Mouse (Mus musculus) neural tube, embryonic 15.5 days (tissue): ENCODE data around the gene Smtn. TPM values are rescaled to one million over a fixed set of nuclear protein-coding genes. Genes with fewer than 3 reads are reported as not detected.

Experiments
- ATAC-seq: fragments of 200-750 bp; cut with Nextera tagmentation; 2 replicates; pipeline ENCODE4 v1.8.0; 2017; ENCODE audit warnings: mild to moderate bottlenecking, moderate TSS enrichment, moderate library complexity; ENCODE audit not compliant: low FRiP score
- H3K27ac ChIP-seq: fragments of 300-500 bp; sonication (generic); replicated peaks from 2 replicates; pipeline ENCODE4 v1.5.1; 2015; ENCODE audit warnings: mild to moderate bottlenecking, inconsistent platforms
- H3K27me3 ChIP-seq: fragments of 300-500 bp; sonication (generic); replicated peaks from 2 replicates; pipeline ENCODE4 v1.6.1; 2015; ENCODE audit warnings: inconsistent platforms
- H3K36me3 ChIP-seq: fragments of 300-500 bp; sonication (generic); 2 replicates; pipeline ENCODE4 v1.6.1; 2015; ENCODE audit warnings: inconsistent platforms
- H3K4me1 ChIP-seq: fragments of 300-500 bp; sonication (generic); 2 replicates; pipeline ENCODE4 v1.6.1; 2015; ENCODE audit warnings: inconsistent platforms
- H3K4me2 ChIP-seq: fragments of 300-500 bp; sonication (generic); 2 replicates; pipeline ENCODE4 v1.6.1; 2015; ENCODE audit warnings: inconsistent platforms, mild to moderate bottlenecking, moderate library complexity
- H3K4me3 ChIP-seq: fragments of 300-500 bp; sonication (generic); replicated peaks from 2 replicates; pipeline ENCODE4 v1.5.1; 2015; ENCODE audit warnings: mild to moderate bottlenecking, inconsistent platforms
- H3K9ac ChIP-seq: fragments of 300-500 bp; sonication (generic); replicated peaks from 2 replicates; pipeline ENCODE4 v1.6.1; 2015; ENCODE audit warnings: mild to moderate bottlenecking, inconsistent platforms
- H3K9me3 ChIP-seq: fragments of 300-500 bp; sonication (generic); replicated peaks from 2 replicates; pipeline ENCODE4 v1.6.1; 2016; ENCODE audit warnings: inconsistent platforms
- WGBS: fragments of 180-500 bp; shearing (Covaris S2); methylation state at CpG from one replicate; pipeline ENCODE4 v1.1.7; 2015; ENCODE audit warnings: mixed read lengths; 5-methylcytosine and 5-hydroxymethylcytosine counted together
- polyA plus RNA-seq: library from polyadenylated mRNA; unstranded; fragments of >200 nt; fragmentation: Nextera tagmentation; extraction: Ambion mirVana; gene quantifications from 2 replicates; pipeline ENCODE4 v1.2.1, GENCODE M21; 2015

Smtn gene
- polyA plus RNA-seq, 1 experiment from 2014 or later, result 18.5 TPM

- WGBS, result 90% methylated on average over 8 of the region's 8 CpGs
- ATAC-seq, result no peak
- Histone ChIP-seq H3K4me3 (no peak overlapping the region), H3K9ac (no peak overlapping the region), H3K4me2 (no peak overlapping the region), H3K36me3 (no peaks in the 10 kb centered on the region), H3K27me3 (no peaks in the 10 kb centered on the region), H3K4me1 (no peaks in the 10 kb centered on the region; the same call in 1 of the 2 replicates), H3K9me3 (no peaks in the 10 kb centered on the region), H3K27ac (no peak overlapping the region)
These were observed 29.9 kb upstream of the Smtn start for GRCm38 (mm10) chr11:3570321-3570720.

- no peak for ATAC-seq
- no peak overlapping the region for H3K9ac ChIP-seq
- 95% methylated on average over 1 of the region's 1 CpGs for WGBS
These were observed 27.5 kb upstream of the Smtn start for GRCm38 (mm10) chr11:3567896-3568295.

GRCm38 (mm10) chr11:3566018-3566417 is 25.6 kb upstream of the Smtn start:
- no peaks in the 10 kb centered on the region for H3K27me3 ChIP-seq
- H3K27ac ChIP-seq, result no peak overlapping the region
- WGBS, result 89% methylated on average over 4 of the region's 4 CpGs
- no peak for ATAC-seq
- no peak overlapping the region for H3K9ac ChIP-seq
- no peak overlapping the region for H3K4me3 ChIP-seq
- H3K4me2 ChIP-seq, result no peak overlapping the region
- no peaks in the 10 kb centered on the region for H3K36me3 ChIP-seq
- no peaks in the 10 kb centered on the region for H3K9me3 ChIP-seq
- H3K4me1 ChIP-seq, result no peaks in the 10 kb centered on the region

More at GRCm38 (mm10) chr11:3567896-3568295, 27.5 kb upstream of the Smtn start:
- H3K4me2 ChIP-seq, result no peak overlapping the region
- H3K4me1 ChIP-seq, result no peaks in the 10 kb centered on the region; the same call in 1 of the 2 replicates
- no peak overlapping the region for H3K4me3 ChIP-seq
- H3K27ac ChIP-seq, result no peak overlapping the region
- no peaks in the 10 kb centered on the region for H3K36me3 ChIP-seq
- H3K27me3 ChIP-seq, result no peaks in the 10 kb centered on the region
- H3K9me3 ChIP-seq, result no peaks in the 10 kb centered on the region

GRCm38 (mm10) chr11:3564451-3564850 is 24.0 kb upstream of the Smtn start:
- Histone ChIP-seq H3K27ac (no peak overlapping the region), H3K4me3 (no peak overlapping the region), H3K9ac (no peak overlapping the region), H3K27me3 (no peaks in the 10 kb centered on the region), H3K36me3 (no peaks in the 10 kb centered on the region), H3K4me1 (no peaks in the 10 kb centered on the region), H3K9me3 (no peaks in the 10 kb centered on the region), H3K4me2 (no peak overlapping the region)
- ATAC-seq, result no peak
- 67% methylated on average over 7 of the region's 7 CpGs for WGBS

GRCm38 (mm10) chr11:3563853-3564252 is 23.4 kb upstream of the Smtn start:
- no peak overlapping the region for H3K9ac ChIP-seq
- WGBS, result 90% methylated on average over 6 of the region's 6 CpGs
- ATAC-seq, result no peak

GRCm38 (mm10) chr11:3560202-3560601 is 19.8 kb upstream of the Smtn start:
- Histone ChIP-seq H3K9ac (no peak overlapping the region), H3K9me3 (no peaks in the 10 kb centered on the region), H3K36me3 (no peaks in the 10 kb centered on the region), H3K4me2 (no peak overlapping the region), H3K27ac (no peak overlapping the region), H3K27me3 (no peaks in the 10 kb centered on the region), H3K4me1 (no peaks in the 10 kb centered on the region), H3K4me3 (no peak overlapping the region)
- 75% methylated on average over 5 of the region's 5 CpGs for WGBS
- no peak for ATAC-seq

More at GRCm38 (mm10) chr11:3563853-3564252, 23.4 kb upstream of the Smtn start:
- no peaks in the 10 kb centered on the region for H3K36me3 ChIP-seq
- H3K4me2 ChIP-seq, result no peak overlapping the region
- no peak overlapping the region for H3K4me3 ChIP-seq
- no peaks in the 10 kb centered on the region for H3K9me3 ChIP-seq
- no peaks in the 10 kb centered on the region for H3K27me3 ChIP-seq
- no peak overlapping the region for H3K27ac ChIP-seq
- no peaks in the 10 kb centered on the region for H3K4me1 ChIP-seq

GRCm38 (mm10) chr11:3557852-3558251 is 17.4 kb upstream of the Smtn start:
- WGBS, result 85% methylated on average over 3 of the region's 3 CpGs
- no peak for ATAC-seq

GRCm38 (mm10) chr11:3554976-3555375 is 14.6 kb upstream of the Smtn start:
- H3K9ac ChIP-seq, result no peak overlapping the region
- no peak for ATAC-seq
- H3K9me3 ChIP-seq, result no peaks in the 10 kb centered on the region
- no peak overlapping the region for H3K4me3 ChIP-seq
- no peak overlapping the region for H3K4me2 ChIP-seq
- 89% methylated on average over 4 of the region's 4 CpGs for WGBS
- no peak overlapping the region for H3K27ac ChIP-seq
- H3K36me3 ChIP-seq, result no peaks in the 10 kb centered on the region
- H3K27me3 ChIP-seq, result no peaks in the 10 kb centered on the region
- H3K4me1 ChIP-seq, result no peaks in the 10 kb centered on the region

More at GRCm38 (mm10) chr11:3557852-3558251, 17.4 kb upstream of the Smtn start:
- no peak overlapping the region for H3K27ac ChIP-seq
- H3K4me2 ChIP-seq, result no peak overlapping the region
- no peaks in the 10 kb centered on the region for H3K9me3 ChIP-seq
- no peaks in the 10 kb centered on the region for H3K4me1 ChIP-seq
- no peaks in the 10 kb centered on the region for H3K36me3 ChIP-seq
- H3K27me3 ChIP-seq, result no peaks in the 10 kb centered on the region
- H3K9ac ChIP-seq, result no peak overlapping the region
- H3K4me3 ChIP-seq, result no peak overlapping the region

- H3K4me1 ChIP-seq, result peaks cover 4% of the 10 kb centered on the region
- H3K27ac ChIP-seq, result no peak overlapping the region
- no peak overlapping the region for H3K9ac ChIP-seq
- ATAC-seq, result no peak
- H3K4me2 ChIP-seq, result no peak overlapping the region
- no peak overlapping the region for H3K4me3 ChIP-seq
- WGBS, result 84% methylated on average over 5 of the region's 5 CpGs
- H3K9me3 ChIP-seq, result no peaks in the 10 kb centered on the region
- H3K36me3 ChIP-seq, result no peaks in the 10 kb centered on the region
- no peaks in the 10 kb centered on the region for H3K27me3 ChIP-seq
These were observed 9.4 kb upstream of the Smtn start for GRCm38 (mm10) chr11:3549791-3550190.

GRCm38 (mm10) chr11:3548564-3549295 is 8.3 kb upstream of the Smtn start:
- Histone ChIP-seq H3K36me3 (no peaks in the 10 kb centered on the region), H3K4me2 (no peak overlapping the region), H3K4me3 (no peak overlapping the region), H3K4me1 (peaks cover 4% of the 10 kb centered on the region), H3K27ac (no peak overlapping the region), H3K27me3 (no peaks in the 10 kb centered on the region), H3K9ac (no peak overlapping the region), H3K9me3 (no peaks in the 10 kb centered on the region)
- WGBS, result 63% methylated on average over 3 of the region's 3 CpGs
- no peak for ATAC-seq

- ATAC-seq, result no peak
- Histone ChIP-seq H3K9me3 (no peaks in the 10 kb centered on the region), H3K4me1 (peaks cover 4% of the 10 kb centered on the region), H3K4me2 (no peak overlapping the region), H3K4me3 (no peak overlapping the region), H3K36me3 (no peaks in the 10 kb centered on the region), H3K9ac (no peak overlapping the region), H3K27ac (no peak overlapping the region), H3K27me3 (no peaks in the 10 kb centered on the region)
- 52% methylated on average over 6 of the region's 6 CpGs for WGBS
These were observed 7.6 kb upstream of the Smtn start for GRCm38 (mm10) chr11:3547969-3548368.

- no peaks in the 10 kb centered on the region for H3K36me3 ChIP-seq
- no peaks in the 10 kb centered on the region for H3K9me3 ChIP-seq
- H3K27me3 ChIP-seq, result no peaks in the 10 kb centered on the region
- H3K27ac ChIP-seq, result no peak overlapping the region
- H3K4me1 ChIP-seq, result peaks cover 4% of the 10 kb centered on the region
- no peak overlapping the region for H3K9ac ChIP-seq
- ATAC-seq, result no peak
- no peak overlapping the region for H3K4me3 ChIP-seq
- H3K4me2 ChIP-seq, result no peak overlapping the region
- 83% methylated on average over 2 of the region's 2 CpGs for WGBS
These were observed 6.6 kb upstream of the Smtn start for GRCm38 (mm10) chr11:3547047-3547446.
